Mouse (Mus musculus) heart, postnatal 0 days (tissue): ENCODE data around the gene Iqcb1. TPM values are rescaled to one million over a fixed set of nuclear protein-coding genes. Genes with fewer than 3 reads are reported as not detected.

Experiments used
- ATAC-seq: fragments of 200-750 bp; cut with Nextera tagmentation; 2 replicates; pipeline ENCODE4 v1.8.0; 2017; ENCODE audit warnings: low read depth, moderate number of reproducible peaks, moderate library complexity; ENCODE audit not compliant: insufficient read depth
- DNase-seq: peaks from one replicate; pipeline ENCODE4 v3.0.0-alpha.2; 2016; ENCODE audit warnings: low spot score
- H3K27ac ChIP-seq: fragments of 300-500 bp; sonication (generic); 2 replicates; pipeline ENCODE4 v1.5.1; 2014; ENCODE audit warnings: low read depth, mild to moderate bottlenecking
- H3K27me3 ChIP-seq: fragments of 300-500 bp; sonication (generic); 2 replicates; pipeline ENCODE4 v1.6.1; 2014; ENCODE audit warnings: low read length, mixed read lengths; ENCODE audit not compliant: control insufficient read depth, insufficient read depth
- H3K36me3 ChIP-seq: fragments of 300-500 bp; sonication (generic); replicated peaks from 2 replicates; pipeline ENCODE4 v1.6.1; 2014; ENCODE audit warnings: low read length, mixed read lengths; ENCODE audit not compliant: control insufficient read depth, insufficient read depth
- H3K4me1 ChIP-seq: fragments of 300-500 bp; sonication (generic); 2 replicates; pipeline ENCODE4 v1.6.1; 2014; ENCODE audit warnings: antibody characterized with exemption; ENCODE audit not compliant: control insufficient read depth, insufficient read depth
- H3K4me2 ChIP-seq: fragments of 300-500 bp; sonication (generic); 2 replicates; pipeline ENCODE4 v1.6.1; 2014; ENCODE audit warnings: low read depth, mild to moderate bottlenecking, low read length, moderate library complexity
- H3K4me3 ChIP-seq: fragments of 300-500 bp; sonication (generic); 2 replicates; pipeline ENCODE4 v1.5.1; 2014; ENCODE audit warnings: low read depth, low read length
- H3K9ac ChIP-seq: fragments of 300-500 bp; sonication (generic); replicated peaks from 2 replicates; pipeline ENCODE4 v1.6.1; 2014; ENCODE audit warnings: low read depth, low read length, mixed read lengths
- H3K9me3 ChIP-seq: fragments of 300-500 bp; sonication (generic); replicated peaks from 2 replicates; pipeline ENCODE4 v1.6.1; 2016; ENCODE audit warnings: low read length; ENCODE audit not compliant: control insufficient read depth
- CTCF ChIP-seq: IDR thresholded peaks from 2 replicates; pipeline ENCODE4 v1.5.1; 2016; ENCODE audit warnings: antibody characterized with exemption, control low read depth, low read depth
- EP300 ChIP-seq: IDR thresholded peaks from 2 replicates; pipeline ENCODE4 v1.6.1; 2016; ENCODE audit warnings: antibody characterized with exemption, low read depth
- WGBS: fragments of 180-500 bp; shearing (Covaris S2); extraction: QIAGEN DNeasy Blood & Tissue Kit; methylation state at CpG from one replicate; pipeline ENCODE4 v1.1.7; 2014; 5-methylcytosine and 5-hydroxymethylcytosine counted together
- polyA plus RNA-seq: library from polyadenylated mRNA; unstranded; fragments of >200 nt; fragmentation: Nextera tagmentation; extraction: Ambion mirVana; gene quantifications from 2 replicates; pipeline ENCODE4 v1.2.1, GENCODE M21; 2015
- total RNA-seq: library from RNA; depleted of rRNA; stranded (reverse); fragments of >200 nt; gene quantifications from 2 replicates; pipeline ENCODE4 v1.2.3, GENCODE M21; 2014; ENCODE audit warnings: low replicate concordance

Gene Iqcb1
- total and polyA plus RNA-seq, 2 experiments from 2014 or later = 4.1 to 14.9 TPM

DNA sequence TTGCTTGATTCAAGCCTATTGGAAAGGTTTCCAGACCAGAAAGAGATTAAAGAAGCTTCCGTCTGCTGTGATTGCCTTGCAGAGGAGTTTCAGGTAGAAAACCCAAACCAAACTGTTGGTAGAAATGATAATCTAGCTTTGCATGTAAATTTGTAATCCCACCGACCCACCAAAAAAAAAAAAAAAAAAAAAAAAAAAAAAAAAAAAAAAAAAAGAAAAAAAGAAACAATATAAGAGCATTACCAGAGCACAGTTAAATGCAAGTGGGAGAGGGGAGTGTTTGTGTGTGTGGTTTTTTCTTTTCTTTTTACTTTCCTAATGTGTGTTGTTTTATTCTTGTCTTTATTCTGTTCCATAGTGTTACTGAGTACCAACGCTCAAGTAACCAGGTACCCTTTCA, 23.0 kb downstream of the Iqcb1 start:
- no peak for TF ChIP-seq EP300
- TF ChIP-seq CTCF = no peak
- H3K4me2 ChIP-seq = no peak overlapping the region
- H3K4me1 ChIP-seq = no peaks in the 10 kb centered on the region
- peaks cover 18% of the 10 kb centered on the region for H3K36me3 ChIP-seq
- H3K9ac ChIP-seq = no peak overlapping the region
- DNase-seq (no peak), ATAC-seq (no peak)
- no peaks in the 10 kb centered on the region for H3K27me3 ChIP-seq
- 86% methylated on average over 3 of the region's 3 CpGs for WGBS
- H3K27ac ChIP-seq = no peak overlapping the region
- H3K4me3 ChIP-seq = no peak overlapping the region
- H3K9me3 ChIP-seq = no peaks in the 10 kb centered on the region

DNA sequence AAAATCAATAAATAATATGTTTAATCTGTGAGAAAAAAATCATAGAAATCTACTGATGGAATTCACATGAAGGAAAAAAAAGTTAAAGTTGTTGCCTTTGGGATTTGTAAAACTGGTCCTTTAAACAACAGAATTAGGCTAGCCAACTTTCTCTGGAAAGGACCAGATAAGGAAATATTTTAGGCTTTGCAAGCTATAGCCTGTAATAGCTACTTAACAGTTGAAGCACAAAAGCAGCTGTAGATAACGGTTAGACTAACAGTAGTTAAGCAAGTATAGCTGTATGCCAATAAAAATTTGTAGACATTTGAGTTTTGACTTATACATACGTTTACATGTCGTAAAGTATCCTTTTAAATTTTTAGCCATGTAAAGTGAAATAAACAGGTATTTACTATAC, 35.4 kb downstream of the Iqcb1 start:
- Histone ChIP-seq H3K4me2 (no peak overlapping the region), H3K27ac (no peak overlapping the region), H3K36me3 (0 out of 2 replicates have a peak, but pooled peaks cover 19% of the 10 kb centered on the region), H3K4me3 (no peak overlapping the region), H3K4me1 (no peaks in the 10 kb centered on the region), H3K9me3 (no peaks in the 10 kb centered on the region), H3K9ac (no peak overlapping the region), H3K27me3 (no peaks in the 10 kb centered on the region)
- DNase-seq (no peak), ATAC-seq (no peak)
- WGBS = 60% methylated on average over 3 of the region's 3 CpGs
- TF ChIP-seq CTCF = no peak

GRCm38 (mm10) chr16:36869442-36869841, 41.3 kb downstream of the Iqcb1 start:
- H3K36me3 ChIP-seq = peaks cover 28% of the 10 kb centered on the region
- WGBS = 89% methylated on average over 2 of the region's 2 CpGs
- H3K9ac ChIP-seq = no peak overlapping the region
- no peaks in the 10 kb centered on the region for H3K9me3 ChIP-seq
- DNase-seq = no peak
- H3K4me1 ChIP-seq = peaks cover 8% of the 10 kb centered on the region
- H3K27me3 ChIP-seq = no peaks in the 10 kb centered on the region
- TF ChIP-seq EP300 = no peak
- TF ChIP-seq CTCF = no peak
- H3K4me2 ChIP-seq = no peak overlapping the region
- no peak overlapping the region for H3K4me3 ChIP-seq
- H3K27ac ChIP-seq = no peak overlapping the region
- no peak for ATAC-seq

- Histone ChIP-seq H3K36me3 (peaks cover 10% of the 10 kb centered on the region), H3K4me3 (peak within 1 kb of the TSS; percentile 94), H3K4me2 (peak within 1 kb of the TSS; percentile 83), H3K27ac (peak within 1 kb of the TSS; percentile 88), H3K9me3 (no peaks in the 10 kb centered on the region), H3K9ac (peak within 1 kb of the TSS; percentile 89), H3K4me1 (peaks cover 12% of the 10 kb centered on the region), H3K27me3 (no peaks in the 10 kb centered on the region)
- ATAC-seq (peak; percentile 99), DNase-seq (peak; percentile 100)
- under 1% methylated on average over 43 of the region's 43 CpGs for WGBS
- no peak for TF ChIP-seq CTCF
- TF ChIP-seq EP300 = no peak
These were observed 46.5 kb downstream of the Iqcb1 start, which contains the start of the genes Eaf2 and Golgb1 for GRCm38 (mm10) chr16:36874583-36875275. Gene Eaf2, minus strand, starts transcription at chr16:36875003. Gene Golgb1, plus strand, starts transcription at chr16:36875140.

GRCm38 (mm10) chr16:36875276-36875851, 47.2 kb downstream of the Iqcb1 start:
- ATAC-seq (peak; percentile 47), DNase-seq (peak; percentile 19)
- WGBS = under 1% methylated on average over 48 of the region's 48 CpGs
- Histone ChIP-seq H3K4me3 (peak overlapping the region; percentile 94), H3K36me3 (peaks cover 10% of the 10 kb centered on the region), H3K4me1 (peaks cover 12% of the 10 kb centered on the region), H3K9me3 (no peaks in the 10 kb centered on the region), H3K27me3 (no peaks in the 10 kb centered on the region), H3K4me2 (peak overlapping the region; percentile 83), H3K27ac (peak overlapping the region; percentile 88), H3K9ac (peak overlapping the region; percentile 89)
- no peak for TF ChIP-seq EP300
